ENCODE assay signal across 35 mouse cellular contexts in the genomic region with DNA sequence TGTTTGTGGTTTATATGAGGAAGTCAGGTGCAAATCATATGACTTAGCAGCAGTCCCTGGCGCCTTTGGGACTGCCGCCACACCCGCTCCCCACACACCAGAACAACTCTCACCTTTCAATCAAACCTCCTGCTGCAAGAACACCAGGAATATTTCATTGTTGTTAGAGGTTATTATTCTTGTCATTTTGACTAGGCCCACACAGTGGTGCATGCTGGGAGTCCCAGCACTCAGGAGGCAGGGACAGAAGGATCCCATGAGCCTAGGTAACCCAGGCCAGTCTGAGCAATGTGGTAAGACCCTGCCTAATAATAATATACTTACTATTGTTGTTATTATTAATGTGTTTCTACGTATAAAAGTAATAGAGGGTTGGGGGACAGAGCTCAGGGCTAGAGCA.
"Had no signal": no experiment of that assay in that cellular context is flagged by ENCODE, and none has a peak within 500 bp of the region (broad histone marks: within the 10 kb centered on the region; RNA-seq: fewer than 3 reads in every experiment).

No protein-coding gene starts in this region.

- H3K27me3 ChIP-seq: heart, embryonic 12.5 days; heart, embryonic 13.5 days; heart, embryonic 15.5 days; hindbrain, embryonic 12.5 days; hindbrain, embryonic 13.5 days; hindbrain, embryonic 15.5 days; intestine, embryonic 15.5 days; kidney, embryonic 15.5 days had no signal

- DNase-seq: heart, postnatal 10 days; heart, postnatal 14 days; heart, postnatal 36 days; heart, postnatal 4 days; kidney, adult 11 months; kidney, adult 18-20 months; kidney, adult 2 months; kidney, adult 8-10 months; kidney, adult 9 months; kidney, postnatal 10 days; kidney, postnatal 14 days; kidney, postnatal 25 days; kidney, postnatal 36 days; layer of hippocampus, adult 9-11 months; layer of hippocampus, postnatal 36 days had no signal

- H3K27ac ChIP-seq: heart, embryonic 10.5 days; hindbrain, embryonic 10.5 days; hindbrain, embryonic 12.5 days; hindbrain, embryonic 13.5 days; hindbrain, embryonic 14.5 days; hindbrain, embryonic 15.5 days; hindbrain, postnatal 0 days; intestine, embryonic 15.5 days; kidney, embryonic 15.5 days; kidney, postnatal 0 days; layer of hippocampus, adult 2 months; left cerebral cortex, adult 2 months had no signal

- ATAC-seq: hindbrain, embryonic 16.5 days; hindbrain, postnatal 0 days; inflammation-experienced regulatory T-cells, adult 6 months; intestine, embryonic 15.5 days; intestine, embryonic 16.5 days; intestine, postnatal 0 days had no signal

- H3K36me3 ChIP-seq: heart, embryonic 10.5 days; heart, embryonic 12.5 days; heart, embryonic 15.5 days; hindbrain, embryonic 10.5 days; hindbrain, embryonic 12.5 days; hindbrain, embryonic 13.5 days; hindbrain, embryonic 15.5 days; intestine, embryonic 15.5 days; kidney, embryonic 15.5 days had no signal

- H3K4me2 ChIP-seq: heart, embryonic 11.5 days; heart, embryonic 12.5 days; heart, embryonic 13.5 days; heart, embryonic 15.5 days; hindbrain, embryonic 12.5 days; hindbrain, embryonic 13.5 days; hindbrain, embryonic 14.5 days; hindbrain, embryonic 15.5 days; intestine, embryonic 15.5 days; kidney, embryonic 15.5 days had no signal

- H3K4me3 ChIP-seq: heart, embryonic 10.5 days; heart, embryonic 12.5 days; heart, embryonic 13.5 days; heart, embryonic 15.5 days; hindbrain, embryonic 10.5 days; hindbrain, embryonic 12.5 days; hindbrain, embryonic 13.5 days; hindbrain, embryonic 15.5 days; intestine, embryonic 15.5 days; kidney, embryonic 15.5 days; layer of hippocampus, adult 2 months; left cerebral cortex, adult 2 months had no signal

- H3K9ac ChIP-seq: heart, embryonic 12.5 days; heart, embryonic 13.5 days; heart, embryonic 15.5 days; hindbrain, embryonic 12.5 days; hindbrain, embryonic 13.5 days; hindbrain, embryonic 14.5 days; hindbrain, embryonic 15.5 days; intestine, embryonic 15.5 days; kidney, embryonic 15.5 days had no signal

- H3K9me3 ChIP-seq: heart, embryonic 10.5 days; heart, embryonic 12.5 days; heart, embryonic 13.5 days; heart, embryonic 15.5 days; hindbrain, embryonic 10.5 days; hindbrain, embryonic 12.5 days; hindbrain, embryonic 13.5 days; hindbrain, embryonic 15.5 days; intestine, embryonic 15.5 days; kidney, embryonic 15.5 days had no signal
